Mouse (Mus musculus): ENCODE results near the gene Lrp1. TPM values are rescaled to one million over a fixed set of nuclear protein-coding genes. Genes with fewer than 3 reads are reported as not detected.

The Lrp1 gene
- total and polyA plus RNA-seq, 3 experiments: 3.1 to 51.2 (median 11.8) TPM

DNA sequence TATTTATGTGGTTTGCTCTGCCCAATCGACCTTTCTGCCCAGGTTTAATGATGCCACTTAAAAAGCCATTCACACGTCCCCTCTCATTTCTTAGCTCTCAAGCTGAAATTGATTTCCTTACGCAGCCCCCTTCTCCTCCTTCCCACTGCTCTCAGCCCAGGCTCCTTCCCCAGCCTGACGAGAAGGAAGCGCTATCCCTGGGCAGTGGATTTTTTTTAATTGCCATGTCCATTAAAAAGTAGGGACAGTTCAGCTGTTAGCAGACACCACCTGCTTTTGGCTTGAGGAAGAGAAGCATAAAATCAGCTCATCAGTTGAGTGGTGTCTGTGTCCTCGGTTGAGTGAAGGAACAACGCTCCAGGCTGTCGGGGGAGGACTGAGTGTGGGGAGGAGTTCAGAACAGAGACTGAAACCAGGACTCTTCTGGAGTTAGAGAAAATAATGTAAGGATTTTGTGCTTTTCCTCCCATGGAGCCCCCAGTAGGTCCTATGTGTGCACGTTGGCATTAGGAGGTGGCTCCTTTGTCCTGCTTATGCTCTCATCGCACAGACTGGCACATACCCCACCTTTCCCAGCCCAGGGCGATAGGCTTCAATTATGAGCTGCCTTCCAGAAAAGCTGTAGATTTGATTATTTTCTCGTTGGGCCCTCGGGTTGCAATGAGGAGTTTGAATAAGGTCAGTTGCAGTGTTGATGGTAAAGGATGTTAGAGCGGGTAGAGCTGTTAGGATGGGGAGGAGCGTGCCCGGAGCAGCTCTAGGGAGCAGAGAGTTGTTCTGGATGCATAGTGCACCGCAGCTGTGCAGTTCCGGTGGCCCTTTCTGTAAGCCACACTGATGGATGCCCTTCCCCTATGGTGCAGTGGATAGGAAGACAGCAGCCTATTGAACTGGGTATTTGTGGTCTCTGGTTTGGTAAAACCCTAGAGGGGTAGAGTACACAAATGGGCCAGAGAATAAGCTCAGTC lies 130.5 kb downstream of the Lrp1 start:
- TF ChIP-seq BHLHE40 (IDR thresholded peaks at IDR 0.05; ENCODE audit: low read depth, low read length) (no peak), RCOR1 (conservative IDR thresholded peaks at IDR 0.05; ENCODE audit: low read depth, low read length) (no peak), USF2 (conservative IDR thresholded peaks at IDR 0.05; ENCODE audit: low read depth, low read length) (no peak), PAX5 (IDR thresholded peaks at IDR 0.05; ENCODE audit: low read length) (no peak), USF1 (IDR thresholded peaks at IDR 0.05; ENCODE audit: low read depth, low read length) (no peak), RAD21 (IDR thresholded peaks at IDR 0.05; ENCODE audit: low read depth, low read length) (no peak), MAX (IDR thresholded peaks at IDR 0.05; ENCODE audit: low read length) (no peak)
- Histone ChIP-seq H3K36me3 (replicated peaks in 1 of 2; ENCODE audit: control insufficient read depth in 1 of 2, insufficient read depth in 1 of 2, low read length in 1 of 2) (peaks cover 51 to 85% of the 10 kb centered on the region in 2 experiments), H3K27ac (ENCODE audit: insufficient read depth, low read depth) (no peak overlapping the region), H3K4me2 (ENCODE audit: insufficient read depth, low read depth, poor library complexity, severe bottlenecking) (no peak overlapping the region), H3K9me3 (replicated peaks; ENCODE audit: low read length) (no peaks in the 10 kb centered on the region), H3K27me3 (replicated peaks) (no peaks in the 10 kb centered on the region), H3K9ac (ENCODE audit: insufficient read depth, low read depth) (no peak overlapping the region), H3K4me3 (replicated peaks in 1 of 3; ENCODE audit: low read depth in 2 of 3, low read length in 2 of 3, poor library complexity in 1 of 3) (no peak overlapping the region), H3K4me1 (ENCODE audit: control insufficient read depth in 1 of 2, insufficient read depth in 2 of 2) (peaks cover 0 to 3% of the 10 kb centered on the region in 2 experiments; a peak in 1 of 4 replicates), H3K79me2 (replicated peaks; ENCODE audit: control insufficient read depth, extremely low read depth, insufficient read depth, poor library complexity, severe bottlenecking) (no peaks in the 10 kb centered on the region)
- dilution Hi-C loops (cut with MboI; ENCODE audit: extremely low pct_ligation_motif_present, extremely low pct_unique_long_range_greater_than_20kb, low sequenced_read_pairs): no loop called here
- in situ Hi-C loops (cut with MboI; ENCODE audit: low pct_ligation_motif_present, low pct_unique_long_range_greater_than_20kb, low sequenced_read_pairs): no loop called here
- no peak for DNase-seq (ENCODE audit: extremely low read depth)

DNA sequence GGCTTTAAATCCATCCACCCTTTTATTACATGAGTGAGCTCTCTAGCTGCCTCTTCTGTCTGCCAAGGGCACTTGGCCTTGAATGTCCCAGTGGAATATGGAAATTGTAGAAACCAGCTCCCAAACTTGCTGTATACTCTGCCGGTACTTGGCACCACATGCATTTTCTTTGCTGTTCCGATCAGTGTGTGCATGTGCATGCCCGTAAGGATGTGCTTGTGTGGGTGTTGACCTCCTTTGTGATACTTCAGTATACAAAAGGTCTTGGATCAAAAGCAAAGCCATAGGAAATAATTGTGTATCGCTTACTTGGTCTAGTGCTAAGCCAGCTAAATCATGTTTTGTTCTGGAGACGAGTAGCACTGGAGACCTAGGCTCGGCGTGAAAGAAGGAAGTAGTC lies 132.1 kb downstream of the Lrp1 start:
- H3K27ac ChIP-seq (ENCODE audit: insufficient read depth, low read depth): no peak overlapping the region
- dilution Hi-C loops (cut with MboI; ENCODE audit: extremely low pct_ligation_motif_present, extremely low pct_unique_long_range_greater_than_20kb, low sequenced_read_pairs) (no loop called here), in situ Hi-C loops (cut with MboI; ENCODE audit: low pct_ligation_motif_present, low pct_unique_long_range_greater_than_20kb, low sequenced_read_pairs) (no loop called here)
- no peaks in the 10 kb centered on the region for H3K27me3 ChIP-seq (replicated peaks)
- TF ChIP-seq TCF12 (IDR thresholded peaks at IDR 0.05; ENCODE audit: low read depth, low read length): no peak
- H3K36me3 ChIP-seq (replicated peaks in 1 of 2; ENCODE audit: control insufficient read depth in 1 of 2, insufficient read depth in 1 of 2, low read length in 1 of 2): peaks cover 49 to 88% of the 10 kb centered on the region in 2 experiments
- no peak overlapping the region for H3K4me3 ChIP-seq (replicated peaks in 1 of 3; ENCODE audit: low read depth in 2 of 3, low read length in 2 of 3, poor library complexity in 1 of 3)
- H3K79me2 ChIP-seq (replicated peaks; ENCODE audit: control insufficient read depth, extremely low read depth, insufficient read depth, poor library complexity, severe bottlenecking): no peaks in the 10 kb centered on the region
- DNase-seq (ENCODE audit: extremely low read depth): no peak
- peaks cover 0 to 3% of the 10 kb centered on the region in 2 experiments; a peak in 1 of 4 replicates for H3K4me1 ChIP-seq (ENCODE audit: control insufficient read depth in 1 of 2, insufficient read depth in 2 of 2)
- no peak overlapping the region for H3K9ac ChIP-seq (ENCODE audit: insufficient read depth, low read depth)
- no peak overlapping the region for H3K4me2 ChIP-seq (ENCODE audit: insufficient read depth, low read depth, poor library complexity, severe bottlenecking)
- no peaks in the 10 kb centered on the region for H3K9me3 ChIP-seq (replicated peaks; ENCODE audit: low read length)

Other genes starting within 250 kb of the Lrp1 start
- gene R3hdm2, start 240.8 kb downstream of the Lrp1 start, total RNA-seq (2012; rRNA removed): 7.3 and 8.7 TPM in 2 replicates
- 4.2 and 7.0 TPM in 2 replicates for gene R3hdm2, start 240.8 kb downstream of the Lrp1 start, total RNA-seq (2014; rRNA removed)
- gene R3hdm2, start 240.8 kb downstream of the Lrp1 start, polyA plus RNA-seq (2012; ENCODE audit: insufficient read length, low read depth): 23.6 and 29.2 TPM in 2 replicates
- 0.08 and 0.42 TPM in 2 replicates for gene Stac3, start 119.5 kb downstream of the Lrp1 start, total RNA-seq (2012; rRNA removed)
- gene Stac3, start 119.5 kb downstream of the Lrp1 start, total RNA-seq (2014; rRNA removed): 0.50 TPM in 1 of 2 replicates, not detected in the other
- 0.79 and 0.93 TPM in 2 replicates for gene Stac3, start 119.5 kb downstream of the Lrp1 start, polyA plus RNA-seq (2012; ENCODE audit: insufficient read length, low read depth)
- 0.47 and 0.80 TPM in 2 replicates for gene Ndufa4l2, start 106.2 kb downstream of the Lrp1 start, total RNA-seq (2012; rRNA removed)
- not detected in 2 replicates for gene Ndufa4l2, start 106.2 kb downstream of the Lrp1 start, total RNA-seq (2014; rRNA removed)
- not detected in 2 replicates for gene Ndufa4l2, start 106.2 kb downstream of the Lrp1 start, polyA plus RNA-seq (2012; ENCODE audit: insufficient read length, low read depth)
- 252 and 317 TPM in 2 replicates for gene Shmt2, start 98.7 kb downstream of the Lrp1 start, total RNA-seq (2012; rRNA removed)
- 267 and 273 TPM in 2 replicates for gene Shmt2, start 98.7 kb downstream of the Lrp1 start, total RNA-seq (2014; rRNA removed)
- gene Shmt2, start 98.7 kb downstream of the Lrp1 start, polyA plus RNA-seq (2012; ENCODE audit: insufficient read length, low read depth): 315 and 353 TPM in 2 replicates
- gene Nxph4, start 86.6 kb downstream of the Lrp1 start, total RNA-seq (2012; rRNA removed): 0.13 TPM in 1 of 2 replicates, not detected in the other
- not detected in 2 replicates for gene Nxph4, start 86.6 kb downstream of the Lrp1 start, total RNA-seq (2014; rRNA removed)
- 0.14 and 0.15 TPM in 2 replicates for gene Nxph4, start 86.6 kb downstream of the Lrp1 start, polyA plus RNA-seq (2012; ENCODE audit: insufficient read length, low read depth)
- 58.7 and 76.6 TPM in 2 replicates for gene Stat6, start 21.8 kb upstream of the Lrp1 start, total RNA-seq (2012; rRNA removed)
- gene Stat6, start 21.8 kb upstream of the Lrp1 start, total RNA-seq (2014; rRNA removed): 64.0 and 71.5 TPM in 2 replicates
- gene Stat6, start 21.8 kb upstream of the Lrp1 start, polyA plus RNA-seq (2012; ENCODE audit: insufficient read length, low read depth): 62.9 and 72.1 TPM in 2 replicates
- 12.5 and 13.2 TPM in 2 replicates for gene Nemp1, start 45.8 kb upstream of the Lrp1 start, total RNA-seq (2012; rRNA removed)
- gene Nemp1, start 45.8 kb upstream of the Lrp1 start, total RNA-seq (2014; rRNA removed): 17.4 and 18.3 TPM in 2 replicates
- 7.5 and 8.3 TPM in 2 replicates for gene Nemp1, start 45.8 kb upstream of the Lrp1 start, polyA plus RNA-seq (2012; ENCODE audit: insufficient read length, low read depth)
- 10.0 and 13.9 TPM in 2 replicates for gene Nab2, start 47.4 kb upstream of the Lrp1 start, total RNA-seq (2012; rRNA removed)
- gene Nab2, start 47.4 kb upstream of the Lrp1 start, total RNA-seq (2014; rRNA removed): 5.9 and 8.1 TPM in 2 replicates
- gene Nab2, start 47.4 kb upstream of the Lrp1 start, polyA plus RNA-seq (2012; ENCODE audit: insufficient read length, low read depth): 9.2 and 10.8 TPM in 2 replicates
- gene Myo1a, start 84.0 kb upstream of the Lrp1 start, total RNA-seq (2012; rRNA removed): 1.8 and 2.3 TPM in 2 replicates
- 0.08 and 0.24 TPM in 2 replicates for gene Myo1a, start 84.0 kb upstream of the Lrp1 start, total RNA-seq (2014; rRNA removed)
- 0.36 and 0.45 TPM in 2 replicates for gene Myo1a, start 84.0 kb upstream of the Lrp1 start, polyA plus RNA-seq (2012; ENCODE audit: insufficient read length, low read depth)
- not detected in 2 replicates for gene Tac2, start 103.3 kb upstream of the Lrp1 start, total RNA-seq (2012; rRNA removed)
- gene Tac2, start 103.3 kb upstream of the Lrp1 start, total RNA-seq (2014; rRNA removed): not detected in 2 replicates
- not detected in 2 replicates for gene Tac2, start 103.3 kb upstream of the Lrp1 start, polyA plus RNA-seq (2012; ENCODE audit: insufficient read length, low read depth)
- gene Zbtb39, start 118.4 kb upstream of the Lrp1 start, total RNA-seq (2012; rRNA removed): 3.7 and 4.2 TPM in 2 replicates
- 0.63 and 1.1 TPM in 2 replicates for gene Zbtb39, start 118.4 kb upstream of the Lrp1 start, total RNA-seq (2014; rRNA removed)
- gene Zbtb39, start 118.4 kb upstream of the Lrp1 start, polyA plus RNA-seq (2012; ENCODE audit: insufficient read length, low read depth): 4.0 and 5.0 TPM in 2 replicates
- gene Gpr182, start 130.6 kb upstream of the Lrp1 start, total RNA-seq (2012; rRNA removed): 0.04 TPM in 1 of 2 replicates, not detected in the other
- gene Gpr182, start 130.6 kb upstream of the Lrp1 start, total RNA-seq (2014; rRNA removed): not detected in 2 replicates
- gene Gpr182, start 130.6 kb upstream of the Lrp1 start, polyA plus RNA-seq (2012; ENCODE audit: insufficient read length, low read depth): 0.05 and 0.13 TPM in 2 replicates
- gene Rdh1, start 138.6 kb upstream of the Lrp1 start, total RNA-seq (2012; rRNA removed): not detected in 2 replicates
- 0.05 TPM in 1 of 2 replicates, not detected in the other for gene Rdh1, start 138.6 kb upstream of the Lrp1 start, total RNA-seq (2014; rRNA removed)
- not detected in 2 replicates for gene Rdh1, start 138.6 kb upstream of the Lrp1 start, polyA plus RNA-seq (2012; ENCODE audit: insufficient read length, low read depth)
- gene Rdh16f1, start 138.6 kb upstream of the Lrp1 start, total RNA-seq (2012; rRNA removed): not detected in 2 replicates
- not detected in 2 replicates for gene Rdh16f1, start 138.6 kb upstream of the Lrp1 start, total RNA-seq (2014; rRNA removed)
- not detected in 2 replicates for gene Rdh16f1, start 138.6 kb upstream of the Lrp1 start, polyA plus RNA-seq (2012; ENCODE audit: insufficient read length, low read depth)
- not detected in 2 replicates for gene Rdh9, start 155.2 kb upstream of the Lrp1 start, total RNA-seq (2012; rRNA removed)
- gene Rdh9, start 155.2 kb upstream of the Lrp1 start, total RNA-seq (2014; rRNA removed): not detected in 2 replicates
- gene Rdh9, start 155.2 kb upstream of the Lrp1 start, polyA plus RNA-seq (2012; ENCODE audit: insufficient read length, low read depth): 0.09 TPM in 1 of 2 replicates, not detected in the other
- not detected in 2 replicates for gene Rdh16, start 180.0 kb upstream of the Lrp1 start, total RNA-seq (2012; rRNA removed)
- gene Rdh16, start 180.0 kb upstream of the Lrp1 start, total RNA-seq (2014; rRNA removed): not detected in 2 replicates
- not detected in 2 replicates for gene Rdh16, start 180.0 kb upstream of the Lrp1 start, polyA plus RNA-seq (2012; ENCODE audit: insufficient read length, low read depth)
- not detected in 2 replicates for gene Rdh19, start 228.8 kb upstream of the Lrp1 start, total RNA-seq (2012; rRNA removed)
- not detected in 2 replicates for gene Rdh19, start 228.8 kb upstream of the Lrp1 start, total RNA-seq (2014; rRNA removed)
- gene Rdh19, start 228.8 kb upstream of the Lrp1 start, polyA plus RNA-seq (2012; ENCODE audit: insufficient read length, low read depth): not detected in 2 replicates
- not detected in 2 replicates for gene Rdh16f2, start 245.3 kb upstream of the Lrp1 start, total RNA-seq (2012; rRNA removed)
- not detected in 2 replicates for gene Rdh16f2, start 245.3 kb upstream of the Lrp1 start, total RNA-seq (2014; rRNA removed)
- gene Rdh16f2, start 245.3 kb upstream of the Lrp1 start, polyA plus RNA-seq (2012; ENCODE audit: insufficient read length, low read depth): not detected in 2 replicates